Mouse (Mus musculus): Measurements from ENCODE around the gene Cyp2g1. TPM values are rescaled to one million over a fixed set of nuclear protein-coding genes. Genes with fewer than 3 reads are reported as not detected.
A peak's percentile ranks its signal among the peaks of the same experiment; 100 is the strongest.
"Not testable (repeated sequence)": the region's sequence is repeated elsewhere in the genome, so short reads cannot be mapped to it uniquely, and the experiment has no call there.

The Cyp2g1 gene
- polyA plus RNA-seq, 1 experiment from 2014 or later, result 0.80 TPM

DNA sequence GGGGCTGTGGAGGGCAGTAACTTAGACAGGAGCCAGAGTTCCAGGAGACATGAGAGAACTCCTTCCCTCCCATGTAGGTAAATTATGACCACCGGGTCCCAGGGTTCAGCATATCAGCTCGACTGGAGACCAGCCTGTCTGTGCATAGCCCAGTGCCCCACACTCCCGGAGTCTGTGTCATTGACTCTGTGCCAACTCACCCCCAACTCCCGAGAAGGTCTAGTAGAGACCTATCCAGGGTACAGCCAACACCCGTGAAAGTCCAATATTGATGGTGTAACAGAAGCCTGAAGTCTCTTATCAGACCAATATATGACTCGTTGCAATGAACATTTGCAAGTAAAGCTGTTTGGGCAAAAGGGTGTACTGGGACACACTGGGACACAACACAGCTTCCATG is 18.7 kb upstream of the Cyp2g1 start:
- WGBS (ENCODE audit: insufficient replicate concordance), result 61% methylated on average over 6 of the region's 6 CpGs
- DNase-seq, result no peak
- H3K27me3 ChIP-seq (ENCODE audit: insufficient read depth, low read length), result no peaks in the 10 kb centered on the region
- ATAC-seq, result no peak
- H3K9ac ChIP-seq (replicated peaks), result no peak overlapping the region
- H3K9me3 ChIP-seq (ENCODE audit: low read length), result no peaks in the 10 kb centered on the region
- no peaks in the 10 kb centered on the region for H3K36me3 ChIP-seq (replicated peaks; ENCODE audit: insufficient read depth, low read length)
- H3K4me3 ChIP-seq (ENCODE audit: low read depth, low read length), result no peak overlapping the region
- no peak overlapping the region for H3K4me2 ChIP-seq (ENCODE audit: low read depth, low read length)
- H3K27ac ChIP-seq (ENCODE audit: low read depth), result no peak overlapping the region
- H3K4me1 ChIP-seq (ENCODE audit: insufficient read depth), result no peaks in the 10 kb centered on the region
- no peak for TF ChIP-seq EP300 (IDR thresholded peaks at IDR 0.05; ENCODE audit: low read depth)
- no peak for TF ChIP-seq CTCF (IDR thresholded peaks at IDR 0.05; ENCODE audit: low read depth)

DNA sequence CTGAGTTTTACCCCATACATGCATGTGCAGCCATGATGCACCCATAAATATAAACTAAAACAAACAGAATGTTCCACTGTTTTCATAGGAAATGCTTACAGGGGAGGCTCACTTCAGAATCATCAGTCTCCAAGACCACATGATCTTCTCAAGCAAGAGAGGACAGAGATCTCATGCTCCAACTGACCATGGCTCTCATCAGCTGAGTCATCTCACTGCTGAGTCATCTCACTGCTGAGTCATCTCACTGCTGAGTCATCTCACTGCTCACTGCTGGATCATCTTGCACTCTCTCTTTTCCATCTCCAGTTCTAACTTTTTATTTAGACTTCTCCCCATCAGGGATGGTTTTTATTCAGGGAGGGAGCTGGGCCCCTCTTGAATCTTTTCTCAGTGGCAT is 8.6 kb upstream of the Cyp2g1 start:
- Histone ChIP-seq H3K4me2 (ENCODE audit: low read depth, low read length) (no peak overlapping the region), H3K4me3 (ENCODE audit: low read depth, low read length) (no peak overlapping the region), H3K27me3 (ENCODE audit: insufficient read depth, low read length) (no peaks in the 10 kb centered on the region), H3K36me3 (replicated peaks; ENCODE audit: insufficient read depth, low read length) (no peaks in the 10 kb centered on the region), H3K4me1 (ENCODE audit: insufficient read depth) (no peaks in the 10 kb centered on the region), H3K27ac (ENCODE audit: low read depth) (no peak overlapping the region), H3K9me3 (ENCODE audit: low read length) (no peaks in the 10 kb centered on the region), H3K9ac (replicated peaks) (no peak overlapping the region)
- TF ChIP-seq EP300 (IDR thresholded peaks at IDR 0.05; ENCODE audit: low read depth) (no peak), CTCF (IDR thresholded peaks at IDR 0.05; ENCODE audit: low read depth) (no peak)
- DNase-seq, result no peak
- ATAC-seq, result no peak

DNA sequence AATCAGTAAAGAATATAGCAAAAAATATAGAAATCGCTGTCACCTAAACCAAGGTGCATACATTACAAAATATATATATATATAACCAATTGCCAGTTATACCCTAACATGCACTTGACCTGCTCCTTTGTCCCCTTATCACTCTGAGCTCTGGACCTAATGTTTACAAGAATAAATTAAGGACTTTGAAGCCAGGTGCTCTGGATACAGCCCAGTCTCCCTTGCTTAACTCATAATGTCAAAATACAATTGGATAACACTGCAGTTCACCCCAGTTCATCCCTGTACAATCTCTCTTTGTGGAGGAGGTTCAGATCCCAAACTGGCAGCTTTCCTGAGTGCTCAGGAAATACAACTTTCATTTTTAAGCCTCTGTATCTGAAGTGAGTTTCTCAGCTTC is 7.7 kb upstream of the Cyp2g1 start:
- DNase-seq (no peak), ATAC-seq (peak; percentile 77)
- Histone ChIP-seq H3K4me3 (ENCODE audit: low read depth, low read length) (no peak overlapping the region), H3K27ac (ENCODE audit: low read depth) (no peak overlapping the region), H3K36me3 (replicated peaks; ENCODE audit: insufficient read depth, low read length) (no peaks in the 10 kb centered on the region), H3K4me1 (ENCODE audit: insufficient read depth) (no peaks in the 10 kb centered on the region), H3K4me2 (ENCODE audit: low read depth, low read length) (no peak overlapping the region), H3K27me3 (ENCODE audit: insufficient read depth, low read length) (no peaks in the 10 kb centered on the region), H3K9me3 (ENCODE audit: low read length) (no peaks in the 10 kb centered on the region), H3K9ac (replicated peaks) (no peak overlapping the region)
- 73% methylated on average over 1 of the region's 1 CpGs for WGBS (ENCODE audit: insufficient replicate concordance)
- no peak for TF ChIP-seq CTCF (IDR thresholded peaks at IDR 0.05; ENCODE audit: low read depth)
- no peak for TF ChIP-seq EP300 (IDR thresholded peaks at IDR 0.05; ENCODE audit: low read depth)

DNA sequence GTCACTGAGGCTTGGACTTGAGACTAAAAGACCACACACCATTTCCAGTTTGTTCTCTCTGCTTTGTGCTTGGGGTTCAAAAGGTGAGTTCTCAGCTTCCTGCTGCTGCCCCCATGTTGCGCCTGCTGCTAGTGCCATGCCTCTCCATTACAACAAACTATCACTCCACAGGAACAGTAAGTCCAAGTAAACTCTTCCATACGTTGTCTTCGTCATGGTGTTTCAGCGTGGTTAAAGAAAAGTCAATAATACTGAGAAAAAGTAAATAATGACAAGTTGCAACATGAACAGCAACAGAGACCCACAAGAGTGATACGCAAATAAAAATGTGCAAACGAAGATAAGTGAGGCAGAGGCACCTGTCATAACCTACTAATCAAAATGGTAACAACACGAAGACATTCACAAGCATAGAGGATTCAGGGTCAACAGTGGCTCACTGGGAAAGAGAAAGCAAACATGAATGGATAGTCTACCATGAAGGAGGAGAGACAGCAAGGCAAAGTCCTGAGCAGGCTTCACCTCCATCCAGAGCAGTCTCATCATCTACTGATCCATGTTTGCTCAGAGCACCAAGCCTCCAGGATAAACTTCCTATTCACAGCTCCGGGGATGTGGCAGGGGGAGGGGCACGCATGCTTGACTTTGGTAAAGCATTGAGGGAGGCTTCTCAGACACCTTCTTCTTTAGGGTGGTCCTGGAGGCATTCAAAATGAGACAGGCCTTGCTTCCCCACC is 23.0 kb downstream of the Cyp2g1 start:
- H3K9me3 ChIP-seq (ENCODE audit: low read length); H3K27me3 ChIP-seq (ENCODE audit: insufficient read depth, low read length); H3K36me3 ChIP-seq (replicated peaks; ENCODE audit: insufficient read depth, low read length); H3K9ac ChIP-seq (replicated peaks); DNase-seq; H3K27ac ChIP-seq (ENCODE audit: low read depth); H3K4me3 ChIP-seq (ENCODE audit: low read depth, low read length); H3K4me1 ChIP-seq (ENCODE audit: insufficient read depth); H3K4me2 ChIP-seq (ENCODE audit: low read depth, low read length): not testable (repeated sequence)
- peak; percentile 60 for ATAC-seq
- 60% methylated on average over 9 of the region's 9 CpGs for WGBS (ENCODE audit: insufficient replicate concordance)

DNA sequence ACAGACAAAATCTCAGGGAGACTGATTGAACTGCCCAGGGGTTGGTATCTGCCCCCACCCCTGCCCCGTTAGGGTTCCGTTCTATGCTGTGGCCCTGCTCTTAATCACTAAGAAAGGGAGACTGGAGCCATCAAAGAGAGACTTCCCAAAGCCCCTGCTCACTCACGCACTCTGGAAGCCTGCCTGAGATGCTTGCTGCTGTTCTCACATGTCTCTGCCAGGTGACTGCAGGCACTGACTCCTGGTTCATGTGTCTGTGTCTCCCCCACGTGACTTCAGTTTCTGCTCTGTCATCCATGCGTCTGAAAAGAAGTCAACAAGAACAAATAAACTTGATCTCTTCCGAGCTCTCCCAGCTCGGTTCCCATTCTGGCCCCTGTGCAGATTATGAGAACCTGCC is 24.0 kb downstream of the Cyp2g1 start:
- not testable (repeated sequence) for H3K27me3 ChIP-seq (ENCODE audit: insufficient read depth, low read length); H3K4me2 ChIP-seq (ENCODE audit: low read depth, low read length); H3K9me3 ChIP-seq (ENCODE audit: low read length); ATAC-seq; H3K4me1 ChIP-seq (ENCODE audit: insufficient read depth); DNase-seq; H3K27ac ChIP-seq (ENCODE audit: low read depth); H3K36me3 ChIP-seq (replicated peaks; ENCODE audit: insufficient read depth, low read length); H3K4me3 ChIP-seq (ENCODE audit: low read depth, low read length); H3K9ac ChIP-seq (replicated peaks)
- WGBS (ENCODE audit: insufficient replicate concordance), result 71% methylated on average over 7 of the region's 7 CpGs

DNA sequence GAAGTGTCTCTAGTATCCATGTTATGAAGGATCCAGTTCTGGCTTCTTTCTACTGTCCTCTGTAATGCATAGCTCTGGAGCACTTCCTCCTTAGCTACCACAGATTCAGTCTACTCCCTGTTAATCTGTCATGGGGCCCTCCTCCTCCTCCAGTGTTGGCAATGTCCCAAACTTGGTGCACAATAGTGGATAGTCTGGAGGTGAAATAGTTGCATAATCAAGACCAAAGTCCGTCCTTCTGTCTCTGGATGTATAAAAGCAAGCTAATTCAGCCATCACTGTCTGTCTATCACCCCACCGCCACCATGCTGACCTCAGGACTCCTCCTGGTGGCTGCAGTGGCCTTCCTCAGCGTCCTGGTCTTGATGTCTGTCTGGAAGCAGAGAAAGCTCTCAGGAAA is 26.4 kb downstream of the Cyp2g1 start, which contains the start of gene Cyp2a5:
Cyp2a5 (plus strand) TSS at position 247 of the 400 bp plus-strand sequence.
- H3K4me1 ChIP-seq (ENCODE audit: insufficient read depth); H3K27ac ChIP-seq (ENCODE audit: low read depth); H3K4me2 ChIP-seq (ENCODE audit: low read depth, low read length); H3K9me3 ChIP-seq (ENCODE audit: low read length); H3K36me3 ChIP-seq (replicated peaks; ENCODE audit: insufficient read depth, low read length); H3K9ac ChIP-seq (replicated peaks); H3K27me3 ChIP-seq (ENCODE audit: insufficient read depth, low read length); H3K4me3 ChIP-seq (ENCODE audit: low read depth, low read length): not testable (repeated sequence)
- peak; percentile 73 for ATAC-seq
- 56% methylated on average over 3 of the region's 3 CpGs for WGBS (ENCODE audit: insufficient replicate concordance)
- DNase-seq, result peak; percentile 30

DNA sequence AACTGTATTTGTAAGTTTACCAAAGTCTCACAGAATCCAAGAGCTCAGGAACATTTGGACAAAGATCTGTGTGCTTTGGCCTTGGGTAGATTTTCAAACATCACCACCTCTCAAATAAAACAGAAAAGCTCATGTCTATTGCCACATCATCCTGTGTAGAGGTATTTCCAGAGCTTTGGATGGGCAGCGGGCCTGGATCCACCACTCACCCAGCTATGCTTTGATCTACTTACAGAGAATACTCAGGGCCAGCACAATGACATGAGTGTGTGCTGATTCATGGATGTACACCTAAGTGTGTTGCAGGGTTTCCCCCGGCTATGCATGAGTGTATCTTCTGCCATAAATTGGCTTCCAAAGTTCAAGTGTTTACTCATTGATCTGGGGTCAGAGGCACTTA is 34.7 kb downstream of the Cyp2g1 start:
- not testable (repeated sequence) for H3K27ac ChIP-seq (ENCODE audit: low read depth); H3K9me3 ChIP-seq (ENCODE audit: low read length); H3K27me3 ChIP-seq (ENCODE audit: insufficient read depth, low read length); H3K36me3 ChIP-seq (replicated peaks; ENCODE audit: insufficient read depth, low read length); H3K4me2 ChIP-seq (ENCODE audit: low read depth, low read length); H3K4me3 ChIP-seq (ENCODE audit: low read depth, low read length); H3K9ac ChIP-seq (replicated peaks); DNase-seq; H3K4me1 ChIP-seq (ENCODE audit: insufficient read depth)
- WGBS (ENCODE audit: insufficient replicate concordance), result 38% methylated on average over 2 of the region's 2 CpGs
- peak; percentile 80 for ATAC-seq

DNA sequence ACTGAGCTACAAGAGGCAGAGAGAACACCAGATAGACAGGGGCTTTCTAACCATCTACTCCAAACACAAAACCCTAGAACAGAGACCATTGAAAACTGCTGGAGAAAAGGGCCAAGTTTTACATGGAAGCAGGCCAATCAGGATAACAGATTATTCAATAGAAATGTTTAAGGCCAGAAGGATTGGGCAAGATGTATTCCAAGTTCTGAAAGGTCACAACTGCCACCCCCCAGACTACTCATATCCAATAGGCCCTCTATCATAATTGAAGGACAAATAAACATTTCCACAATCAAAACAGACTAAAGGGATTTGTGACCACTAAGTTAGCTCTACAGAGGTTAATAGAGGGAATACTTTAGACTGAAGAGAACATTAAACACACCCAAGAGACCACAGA is 41.4 kb downstream of the Cyp2g1 start:
- not testable (repeated sequence) for H3K4me3 ChIP-seq (ENCODE audit: low read depth, low read length); H3K4me2 ChIP-seq (ENCODE audit: low read depth, low read length); H3K27ac ChIP-seq (ENCODE audit: low read depth); H3K9ac ChIP-seq (replicated peaks); H3K27me3 ChIP-seq (ENCODE audit: insufficient read depth, low read length); H3K9me3 ChIP-seq (ENCODE audit: low read length); H3K36me3 ChIP-seq (replicated peaks; ENCODE audit: insufficient read depth, low read length); H3K4me1 ChIP-seq (ENCODE audit: insufficient read depth); DNase-seq
- peak; percentile 75 for ATAC-seq
